Mouse (Mus musculus): ENCODE measurements at regions not wholly inside any gene's neighbourhood (a gene's known extent, or its start where the extent isn't known, plus 50 kb on each side); places are given as distances from the start of the nearest gene placed in this dataset.

DNA sequence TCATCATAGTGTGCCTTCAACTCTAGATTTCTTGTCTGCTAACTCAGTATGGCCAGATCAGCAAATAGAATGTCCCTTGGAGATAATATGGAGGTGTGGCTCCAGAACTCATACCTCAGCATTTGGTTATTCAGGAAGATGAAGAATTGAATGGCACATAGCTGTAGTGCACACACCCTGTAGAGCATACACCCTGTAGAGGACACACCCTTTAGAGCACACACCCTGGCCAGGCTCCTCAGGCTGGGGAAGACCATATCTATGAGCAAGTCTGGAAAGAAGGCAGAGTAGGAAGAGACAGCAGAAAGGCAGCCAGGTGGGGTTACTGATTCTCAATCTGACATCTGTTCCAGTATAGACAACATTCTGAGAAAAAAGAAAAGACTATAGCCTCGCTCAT, 604.9 kb downstream of the Psat1 start:
- Histone ChIP-seq H3K9me3 (no peaks in the 10 kb centered on the region), H3K36me3 (no peaks in the 10 kb centered on the region), H3K4me2 (no peak overlapping the region), H3K27ac (no peak overlapping the region), H3K4me1 (replicated peaks) (peaks cover 20% of the 10 kb centered on the region), H3K9ac (replicated peaks) (no peak overlapping the region), H3K4me3 (replicated peaks) (no peak overlapping the region), H3K27me3 (peaks cover 11% of the 10 kb centered on the region)
- no peak for ATAC-seq (ENCODE audit: insufficient number of reproducible peaks, insufficient read depth, low FRiP score, low TSS enrichment, low read depth)
- 84% methylated on average over 1 of the region's 1 CpGs for WGBS

DNA sequence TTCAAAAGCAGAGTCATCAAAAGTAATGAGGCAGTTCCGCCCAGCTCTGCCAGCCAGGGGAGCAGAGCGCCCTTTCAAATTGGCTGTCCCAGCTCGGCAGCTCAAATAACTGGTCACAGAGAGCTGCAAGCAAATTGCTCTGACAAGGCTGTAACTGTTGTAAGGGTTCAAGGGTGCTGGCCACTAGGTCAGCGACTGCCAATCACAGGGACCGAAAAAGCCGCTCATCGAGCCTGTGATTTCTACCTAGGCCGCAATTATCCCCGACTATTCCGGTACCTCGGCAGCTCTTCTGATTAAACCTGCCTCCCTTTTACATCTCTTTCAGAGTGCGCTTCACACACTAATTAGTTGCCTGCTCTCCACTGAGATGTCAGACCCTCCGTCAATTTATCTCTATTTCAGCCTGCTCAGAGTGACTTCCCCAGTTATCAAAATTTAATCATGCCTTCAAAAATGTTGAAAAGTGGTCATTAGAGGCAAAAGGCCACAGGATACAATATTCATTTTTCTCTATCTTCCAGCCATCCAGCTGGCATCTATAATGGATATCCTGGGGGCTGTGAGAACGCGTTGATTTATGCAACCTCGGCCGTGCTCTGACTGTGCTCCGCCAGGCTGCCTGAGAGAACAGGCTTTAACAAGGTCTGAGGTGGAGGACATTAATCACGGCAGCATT, 606.7 kb downstream of the Psat1 start:
- no peak for ATAC-seq (ENCODE audit: insufficient number of reproducible peaks, insufficient read depth, low FRiP score, low TSS enrichment, low read depth)
- peak overlapping the region; percentile 54 for H3K4me2 ChIP-seq
- no peaks in the 10 kb centered on the region for H3K9me3 ChIP-seq
- WGBS: 7% methylated on average over 19 of the region's 19 CpGs
- no peak overlapping the region for H3K27ac ChIP-seq
- 0 out of 2 replicates have a peak overlapping the region, but pooled peaks have one; percentile 5 for H3K9ac ChIP-seq (replicated peaks)
- H3K4me1 ChIP-seq (replicated peaks): peaks cover 20% of the 10 kb centered on the region
- H3K4me3 ChIP-seq (replicated peaks): peak overlapping the region; percentile 25
- no peaks in the 10 kb centered on the region for H3K36me3 ChIP-seq
- peaks cover 11% of the 10 kb centered on the region for H3K27me3 ChIP-seq

DNA sequence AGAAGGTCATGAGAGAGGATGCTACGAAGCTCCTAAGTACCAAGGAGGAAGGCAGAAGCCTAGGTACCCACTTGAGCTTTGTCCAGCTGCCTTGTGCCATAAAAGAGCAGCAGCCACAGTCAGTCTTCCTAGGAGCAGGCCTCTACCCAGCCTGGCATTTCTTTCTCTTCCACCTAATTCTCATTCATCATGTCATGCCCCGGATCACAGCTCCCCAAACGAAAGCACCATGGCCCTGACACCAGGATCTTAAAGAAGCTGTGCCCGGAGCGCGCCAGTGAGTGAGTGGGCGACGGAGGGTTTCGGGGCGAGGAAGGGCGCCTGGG, 607.2 kb downstream of the Psat1 start:
- Histone ChIP-seq H3K4me1 (replicated peaks) (peaks cover 20% of the 10 kb centered on the region), H3K4me2 (peak overlapping the region; percentile 54), H3K9ac (replicated peaks) (0 out of 2 replicates have a peak overlapping the region, but pooled peaks have one; percentile 5), H3K27me3 (peaks cover 11% of the 10 kb centered on the region), H3K9me3 (no peaks in the 10 kb centered on the region), H3K36me3 (no peaks in the 10 kb centered on the region), H3K27ac (no peak overlapping the region), H3K4me3 (replicated peaks) (peak overlapping the region; percentile 25)
- ATAC-seq (ENCODE audit: insufficient number of reproducible peaks, insufficient read depth, low FRiP score, low TSS enrichment, low read depth): no peak
- 7% methylated on average over 11 of the region's 11 CpGs for WGBS

DNA sequence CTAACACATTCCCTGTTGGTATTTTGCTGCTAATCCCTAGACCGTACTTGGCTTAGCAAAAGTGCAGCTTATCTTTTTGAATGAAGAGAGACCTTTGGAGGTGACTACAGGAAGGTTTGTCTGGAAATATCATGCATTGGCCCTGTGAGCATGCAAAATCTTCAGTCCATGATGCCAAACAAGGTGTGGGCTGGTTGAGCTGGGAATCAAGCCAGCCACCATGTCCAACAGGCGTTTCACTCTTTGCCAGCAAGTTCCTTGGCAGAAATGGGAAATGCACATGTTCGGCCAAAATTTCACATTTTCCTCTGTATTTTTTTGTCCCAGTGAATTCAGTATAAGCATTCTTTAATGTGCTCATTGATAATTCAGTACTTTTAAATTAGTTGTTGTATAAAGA, 617.0 kb downstream of the Psat1 start:
- WGBS: 87% methylated on average over 3 of the region's 3 CpGs
- no peak overlapping the region for H3K27ac ChIP-seq
- no peak for ATAC-seq (ENCODE audit: insufficient number of reproducible peaks, insufficient read depth, low FRiP score, low TSS enrichment, low read depth)

DNA sequence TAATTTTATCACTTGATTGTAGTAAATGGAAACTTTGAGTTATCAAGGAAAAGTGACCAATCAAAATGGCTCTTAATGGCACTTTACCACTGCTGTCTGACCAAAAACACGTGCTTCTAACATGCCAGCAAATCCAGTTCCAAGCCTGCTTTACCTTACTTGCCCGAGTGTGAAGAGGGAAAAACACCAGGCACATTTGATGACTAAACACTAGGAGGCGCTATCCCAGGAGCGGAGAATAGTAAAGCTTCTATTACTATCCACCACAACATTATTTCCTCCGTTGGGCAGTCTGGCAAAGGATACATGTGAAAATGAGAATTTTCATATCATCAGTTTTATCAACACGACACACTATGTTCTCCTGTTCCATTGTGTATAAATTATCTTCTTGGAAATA, 647.7 kb downstream of the Psat1 start:
- H3K9me3 ChIP-seq: no peaks in the 10 kb centered on the region
- H3K4me3 ChIP-seq (replicated peaks): no peak overlapping the region
- H3K27ac ChIP-seq: no peak overlapping the region
- H3K9ac ChIP-seq (replicated peaks): no peak overlapping the region
- H3K4me2 ChIP-seq: no peak overlapping the region
- ATAC-seq (ENCODE audit: insufficient number of reproducible peaks, insufficient read depth, low FRiP score, low TSS enrichment, low read depth): no peak
- H3K4me1 ChIP-seq (replicated peaks): no peaks in the 10 kb centered on the region
- 46% methylated on average over 6 of the region's 6 CpGs for WGBS
- no peaks in the 10 kb centered on the region for H3K27me3 ChIP-seq
- H3K36me3 ChIP-seq: no peaks in the 10 kb centered on the region

More for the DNA sequence above, 617.0 kb downstream of the Psat1 start:
- Histone ChIP-seq H3K36me3 (no peaks in the 10 kb centered on the region), H3K4me3 (replicated peaks) (no peak overlapping the region), H3K9ac (replicated peaks) (no peak overlapping the region), H3K4me2 (no peak overlapping the region), H3K9me3 (no peaks in the 10 kb centered on the region), H3K4me1 (replicated peaks) (no peaks in the 10 kb centered on the region; the same call in 1 of the 2 replicates), H3K27me3 (no peaks in the 10 kb centered on the region)

DNA sequence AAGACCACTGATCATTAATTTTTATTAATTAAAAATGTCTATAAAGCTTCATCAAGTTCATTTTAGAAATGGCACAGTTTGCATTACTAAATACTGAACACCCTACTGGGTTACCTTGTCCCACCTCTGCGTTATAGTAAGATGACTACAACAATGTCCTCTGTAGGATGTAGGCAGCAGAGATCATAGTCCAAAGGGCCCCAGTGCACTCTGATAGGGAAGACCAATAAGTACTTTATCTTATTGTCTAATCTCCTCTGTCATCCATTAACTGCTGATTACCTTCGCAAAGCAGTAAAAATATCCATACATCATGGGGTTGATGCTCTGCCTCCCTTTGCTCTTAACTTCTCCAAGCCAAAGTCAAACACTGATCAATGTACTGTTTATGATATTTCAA, 662.1 kb downstream of the Psat1 start:
- H3K27me3 ChIP-seq: no peaks in the 10 kb centered on the region
- no peak overlapping the region for H3K4me2 ChIP-seq
- H3K9me3 ChIP-seq: no peaks in the 10 kb centered on the region
- 83% methylated on average over 2 of the region's 2 CpGs for WGBS
- no peak overlapping the region for H3K9ac ChIP-seq (replicated peaks)
- no peak for ATAC-seq (ENCODE audit: insufficient number of reproducible peaks, insufficient read depth, low FRiP score, low TSS enrichment, low read depth)
- H3K27ac ChIP-seq: no peak overlapping the region
- H3K4me3 ChIP-seq (replicated peaks): no peak overlapping the region
- no peaks in the 10 kb centered on the region for H3K4me1 ChIP-seq (replicated peaks)
- H3K36me3 ChIP-seq: no peaks in the 10 kb centered on the region

DNA sequence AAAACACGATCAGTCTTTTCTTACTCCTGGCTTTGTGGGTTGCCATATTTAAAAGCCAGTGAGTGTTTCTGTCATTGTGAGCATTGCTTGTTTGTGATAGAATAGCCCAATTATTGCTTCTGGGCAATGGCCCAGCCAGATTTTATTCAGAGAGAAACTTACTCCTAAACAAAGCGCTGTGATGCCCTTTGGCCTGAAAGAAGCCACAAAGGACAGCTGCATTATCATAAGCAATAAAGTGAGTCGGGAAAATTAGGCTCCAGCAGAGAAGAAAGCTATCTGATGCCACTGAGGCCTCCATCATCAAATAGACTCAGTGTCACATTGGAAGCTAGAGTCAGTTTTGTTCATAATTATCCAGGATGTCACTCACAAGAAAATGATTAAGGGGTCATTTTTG, 644.9 kb upstream of the Tle4 start:
- Histone ChIP-seq H3K9me3 (no peaks in the 10 kb centered on the region), H3K36me3 (no peaks in the 10 kb centered on the region), H3K9ac (replicated peaks) (no peak overlapping the region), H3K4me1 (replicated peaks) (no peaks in the 10 kb centered on the region), H3K27ac (no peak overlapping the region), H3K4me2 (no peak overlapping the region), H3K4me3 (replicated peaks) (no peak overlapping the region), H3K27me3 (no peaks in the 10 kb centered on the region)
- no peak for ATAC-seq (ENCODE audit: insufficient number of reproducible peaks, insufficient read depth, low FRiP score, low TSS enrichment, low read depth)
- WGBS: 53% methylated on average over 3 of the region's 3 CpGs

DNA sequence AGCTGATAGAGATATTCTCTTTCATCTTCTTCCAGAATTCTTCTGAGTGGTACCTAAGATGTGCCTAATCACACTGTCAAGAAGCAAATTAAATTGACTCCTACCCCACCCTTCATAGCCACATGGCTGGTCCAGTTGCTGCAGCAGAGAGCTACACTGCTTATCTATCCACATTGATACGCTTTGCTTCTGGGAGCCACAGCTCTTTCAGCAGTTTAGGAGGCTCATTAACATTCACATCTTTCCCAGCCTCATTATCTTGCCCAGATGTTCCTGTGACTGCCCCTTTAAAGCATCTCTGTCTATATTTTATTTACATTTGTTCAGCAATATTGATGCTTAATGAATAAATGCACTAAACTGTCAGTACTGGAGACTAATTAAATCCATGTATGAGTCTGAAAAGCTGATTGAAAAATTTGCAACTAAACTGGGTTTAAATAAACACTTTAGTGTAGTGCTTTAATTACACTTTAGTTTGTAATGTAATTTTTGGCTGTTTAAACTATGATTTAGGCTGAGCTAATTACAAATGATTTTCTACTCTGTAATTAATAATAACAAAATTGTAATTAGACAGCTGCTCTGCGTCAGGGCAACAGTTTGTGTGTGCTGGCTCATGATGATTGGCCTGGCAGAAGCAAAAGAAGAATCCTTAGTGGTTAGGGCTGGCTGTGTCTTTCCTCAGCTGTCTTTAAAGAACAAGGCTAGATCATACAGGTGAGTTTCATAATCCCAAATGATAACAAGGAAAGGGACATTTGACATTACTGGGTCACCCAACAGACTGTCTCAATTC, 632.5 kb upstream of the Tle4 start:
- Histone ChIP-seq H3K4me2 (no peak overlapping the region), H3K27ac (no peak overlapping the region), H3K9me3 (no peaks in the 10 kb centered on the region), H3K36me3 (no peaks in the 10 kb centered on the region), H3K27me3 (no peaks in the 10 kb centered on the region), H3K4me3 (replicated peaks) (no peak overlapping the region), H3K4me1 (replicated peaks) (no peaks in the 10 kb centered on the region), H3K9ac (replicated peaks) (no peak overlapping the region)
- ATAC-seq (ENCODE audit: insufficient number of reproducible peaks, insufficient read depth, low FRiP score, low TSS enrichment, low read depth): no peak
- 57% methylated on average over 2 of the region's 2 CpGs for WGBS

DNA sequence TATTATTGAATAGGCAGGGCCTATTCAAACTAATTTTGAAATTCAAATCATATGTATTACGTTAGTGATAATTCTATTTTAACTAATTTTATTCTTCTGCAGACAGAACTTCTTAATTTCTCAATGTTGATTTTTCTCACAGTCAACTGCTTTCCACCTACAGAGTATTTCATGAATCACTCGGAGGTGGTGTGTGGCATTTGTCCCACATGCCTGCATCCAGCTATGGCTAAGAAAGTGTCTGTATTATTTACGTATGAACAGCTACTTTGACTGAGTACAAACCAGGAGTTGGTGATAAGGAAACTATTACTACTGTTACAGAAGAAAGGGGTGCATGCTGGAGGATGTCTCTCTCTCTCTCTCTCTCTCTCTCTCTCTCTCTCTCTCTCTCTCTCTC, 619.5 kb upstream of the Tle4 start:
- no peak overlapping the region for H3K9ac ChIP-seq (replicated peaks)
- H3K36me3 ChIP-seq: no peaks in the 10 kb centered on the region
- no peak overlapping the region for H3K4me3 ChIP-seq (replicated peaks)
- no peaks in the 10 kb centered on the region for H3K27me3 ChIP-seq
- H3K9me3 ChIP-seq: no peaks in the 10 kb centered on the region
- no peaks in the 10 kb centered on the region for H3K4me1 ChIP-seq (replicated peaks)
- WGBS: 89% methylated on average over 3 of the region's 3 CpGs
- no peak overlapping the region for H3K27ac ChIP-seq
- ATAC-seq (ENCODE audit: insufficient number of reproducible peaks, insufficient read depth, low FRiP score, low TSS enrichment, low read depth): no peak
- no peak overlapping the region for H3K4me2 ChIP-seq

DNA sequence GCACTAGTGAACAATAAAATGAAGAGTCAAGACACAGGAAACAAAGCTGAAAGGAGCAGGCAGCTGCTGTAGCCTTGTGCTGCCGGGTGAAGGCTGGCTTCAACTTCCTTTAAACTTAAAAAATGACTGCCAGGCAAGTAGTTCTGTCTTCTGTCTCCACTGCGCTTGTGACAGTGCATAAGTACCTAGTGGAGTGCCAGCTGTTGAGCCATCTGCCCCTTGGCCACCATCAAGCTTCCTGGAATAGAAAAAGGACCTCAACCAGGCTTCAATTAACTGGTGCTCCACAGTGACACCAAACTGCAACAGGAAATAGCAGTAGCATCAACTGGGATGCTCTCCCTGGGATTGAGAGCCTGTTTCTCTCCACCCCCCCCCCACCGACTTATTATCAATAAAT, 616.8 kb upstream of the Tle4 start:
- no peak overlapping the region for H3K27ac ChIP-seq
- no peaks in the 10 kb centered on the region for H3K4me1 ChIP-seq (replicated peaks)
- no peak overlapping the region for H3K4me2 ChIP-seq
- no peak overlapping the region for H3K9ac ChIP-seq (replicated peaks)
- no peaks in the 10 kb centered on the region for H3K27me3 ChIP-seq
- no peaks in the 10 kb centered on the region for H3K9me3 ChIP-seq
- no peaks in the 10 kb centered on the region for H3K36me3 ChIP-seq
- ATAC-seq (ENCODE audit: insufficient number of reproducible peaks, insufficient read depth, low FRiP score, low TSS enrichment, low read depth): no peak
- no peak overlapping the region for H3K4me3 ChIP-seq (replicated peaks)
- 72% methylated on average over 3 of the region's 3 CpGs for WGBS

DNA sequence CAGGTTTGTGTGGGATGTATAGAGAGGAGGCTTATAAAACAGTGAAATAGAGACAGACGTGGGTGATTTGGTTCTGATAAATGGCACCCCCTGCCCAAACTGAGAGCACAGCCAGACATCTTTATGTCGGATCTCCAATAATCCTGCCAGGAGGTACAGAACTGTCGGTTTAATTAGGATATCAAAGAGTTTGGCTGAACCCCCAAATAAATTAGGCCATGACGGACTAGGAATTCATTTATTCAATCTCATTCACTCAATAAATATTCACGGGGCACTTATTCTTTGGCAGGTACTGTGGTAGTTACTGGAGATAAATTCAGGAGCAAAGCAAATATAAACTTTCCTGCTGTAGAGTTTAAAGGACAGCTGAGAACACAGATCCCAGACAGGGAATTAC, 615.0 kb upstream of the Tle4 start:
- no peak overlapping the region for H3K27ac ChIP-seq
- no peaks in the 10 kb centered on the region for H3K4me1 ChIP-seq (replicated peaks)
- H3K4me3 ChIP-seq (replicated peaks): no peak overlapping the region
- H3K9ac ChIP-seq (replicated peaks): no peak overlapping the region
- H3K9me3 ChIP-seq: no peaks in the 10 kb centered on the region
- H3K27me3 ChIP-seq: no peaks in the 10 kb centered on the region
- ATAC-seq (ENCODE audit: insufficient number of reproducible peaks, insufficient read depth, low FRiP score, low TSS enrichment, low read depth): no peak
- WGBS: 43% methylated on average over 5 of the region's 5 CpGs
- H3K4me2 ChIP-seq: no peak overlapping the region
- H3K36me3 ChIP-seq: no peaks in the 10 kb centered on the region

DNA sequence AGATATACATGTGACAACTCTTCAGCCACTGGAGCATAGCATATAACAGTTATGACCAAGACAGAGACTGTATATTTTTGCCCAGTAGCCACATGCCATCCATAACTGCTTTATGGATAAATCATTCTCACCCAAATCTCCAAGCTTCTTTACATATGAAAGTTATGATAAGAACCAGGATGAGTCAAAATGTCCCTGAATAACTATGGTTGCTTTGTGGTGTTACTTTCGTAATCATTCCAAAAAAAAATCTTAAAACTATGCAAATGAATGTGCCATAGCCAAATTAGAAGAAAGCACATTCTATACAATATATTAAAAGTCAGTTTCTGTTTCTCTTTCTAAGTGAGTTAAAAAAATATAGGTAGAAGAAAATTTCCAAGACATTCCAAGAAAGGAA, 605.2 kb upstream of the Tle4 start:
- Histone ChIP-seq H3K27me3 (no peaks in the 10 kb centered on the region), H3K9ac (replicated peaks) (no peak overlapping the region), H3K4me3 (replicated peaks) (no peak overlapping the region), H3K4me2 (no peak overlapping the region), H3K9me3 (no peaks in the 10 kb centered on the region), H3K27ac (no peak overlapping the region), H3K4me1 (replicated peaks) (no peaks in the 10 kb centered on the region), H3K36me3 (no peaks in the 10 kb centered on the region)
- WGBS: 93% methylated on average over 1 of the region's 1 CpGs
- ATAC-seq (ENCODE audit: insufficient number of reproducible peaks, insufficient read depth, low FRiP score, low TSS enrichment, low read depth): no peak

Measured in limb, embryonic 12.5 days (tissue).